Mouse (Mus musculus) B cell, adult 2 months (primary cell): Measurements from ENCODE around the gene Tmem82.

Experiments
- DNase-seq, 2 experiments: peaks; one replicate each; pipeline ENCODE4 v3.0.0; 2022

Gene Tmem82

DNA sequence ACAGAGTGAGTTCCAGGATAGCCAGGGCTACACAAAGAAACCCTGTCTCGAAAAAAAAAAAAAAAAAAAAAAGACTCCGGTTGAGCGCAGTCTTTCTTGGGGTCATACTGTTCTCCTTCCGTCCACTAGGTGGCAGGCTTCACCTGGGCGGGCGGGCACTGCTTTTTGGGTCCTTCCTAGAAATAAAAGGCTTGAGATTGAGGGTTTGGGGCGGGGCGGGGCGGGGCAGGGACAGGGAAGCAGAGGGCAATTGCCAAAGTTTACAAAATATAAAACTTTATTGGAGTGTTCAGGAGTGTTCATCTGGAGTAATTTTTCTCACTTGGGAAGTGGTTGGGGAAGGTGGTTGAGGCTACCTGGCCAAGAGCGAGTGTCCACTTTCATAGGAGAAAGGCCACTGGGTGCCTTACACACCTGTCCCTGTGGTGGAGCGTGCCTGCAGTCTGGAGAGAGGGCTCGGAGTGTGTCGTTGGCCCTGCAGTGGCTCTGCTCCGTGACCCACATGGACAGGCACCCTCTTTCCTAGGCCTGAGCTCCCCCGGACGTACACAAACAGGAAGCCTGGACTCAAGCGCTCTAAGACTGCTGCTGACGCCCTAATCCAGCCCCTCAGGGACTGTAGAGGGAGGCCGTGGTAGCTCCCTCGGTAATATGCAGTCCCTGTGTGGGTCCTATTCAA, at the start of gene Tmem82:
Gene Tmem82, minus strand, starts transcription at position 69 of the 679 bp plus-strand sequence.
- DNase-seq, result peak; percentile 77 to 78

DNA sequence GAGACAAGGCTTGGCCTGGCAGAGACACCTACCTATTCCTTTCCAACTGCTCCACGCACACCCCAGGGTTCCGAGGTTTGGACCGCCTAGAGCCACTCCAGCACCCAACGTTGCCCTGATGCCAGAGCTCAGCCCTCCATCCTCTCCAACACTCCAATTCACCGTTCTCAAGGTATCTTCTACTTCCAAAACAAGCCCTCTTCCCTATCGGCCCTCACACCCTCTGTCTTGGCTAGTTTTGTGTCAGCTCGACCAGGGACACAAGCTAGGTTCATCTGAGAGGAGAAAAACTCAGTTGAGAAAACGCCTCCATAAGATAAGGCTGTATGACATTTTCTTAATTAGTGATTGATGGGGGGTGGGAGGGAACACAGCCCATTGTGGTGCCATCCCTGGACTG, 46.4 kb upstream of the Tmem82 start, which contains the start of gene Plekhm2:
Gene Plekhm2, minus strand, starts transcription at position 101 of the 400 bp plus-strand sequence.
- no peak for DNase-seq

DNA sequence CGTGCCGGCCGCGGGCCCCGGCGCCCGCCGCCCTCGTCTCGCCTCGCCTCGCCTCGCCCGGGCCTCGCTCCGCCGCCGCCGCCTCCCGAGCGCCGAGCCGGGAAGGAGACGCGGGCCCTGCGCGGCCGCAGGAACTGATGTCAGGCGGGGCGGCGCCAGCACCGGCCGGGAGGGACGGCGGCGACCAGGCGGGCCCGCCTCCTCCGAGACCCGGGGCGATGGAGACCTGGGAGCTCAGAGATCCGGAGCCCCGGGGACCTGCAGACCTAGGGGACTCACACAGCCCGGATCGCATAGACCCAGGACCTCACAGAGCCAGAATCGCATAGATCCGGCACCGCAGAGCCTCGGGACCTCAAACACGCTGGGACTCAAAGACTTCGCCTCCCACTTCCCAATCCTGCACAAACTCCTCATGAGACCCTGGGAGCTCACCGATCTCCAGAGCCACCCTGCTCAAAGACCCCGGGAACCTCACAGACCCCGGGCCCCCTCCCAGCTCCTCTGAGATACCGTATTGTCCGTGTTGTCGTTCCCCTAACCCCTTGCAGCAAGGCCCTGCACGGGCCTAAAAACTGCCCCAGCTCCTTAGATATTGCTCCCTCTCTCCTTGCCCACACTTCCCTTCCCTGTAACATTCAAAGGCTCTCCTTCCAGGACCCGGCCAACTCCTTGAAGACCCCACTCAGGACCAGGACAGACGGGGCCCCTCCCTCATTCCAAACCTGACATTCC, 45.7 kb upstream of the Tmem82 start:
- peak; percentile 58 to 61 for DNase-seq

DNA sequence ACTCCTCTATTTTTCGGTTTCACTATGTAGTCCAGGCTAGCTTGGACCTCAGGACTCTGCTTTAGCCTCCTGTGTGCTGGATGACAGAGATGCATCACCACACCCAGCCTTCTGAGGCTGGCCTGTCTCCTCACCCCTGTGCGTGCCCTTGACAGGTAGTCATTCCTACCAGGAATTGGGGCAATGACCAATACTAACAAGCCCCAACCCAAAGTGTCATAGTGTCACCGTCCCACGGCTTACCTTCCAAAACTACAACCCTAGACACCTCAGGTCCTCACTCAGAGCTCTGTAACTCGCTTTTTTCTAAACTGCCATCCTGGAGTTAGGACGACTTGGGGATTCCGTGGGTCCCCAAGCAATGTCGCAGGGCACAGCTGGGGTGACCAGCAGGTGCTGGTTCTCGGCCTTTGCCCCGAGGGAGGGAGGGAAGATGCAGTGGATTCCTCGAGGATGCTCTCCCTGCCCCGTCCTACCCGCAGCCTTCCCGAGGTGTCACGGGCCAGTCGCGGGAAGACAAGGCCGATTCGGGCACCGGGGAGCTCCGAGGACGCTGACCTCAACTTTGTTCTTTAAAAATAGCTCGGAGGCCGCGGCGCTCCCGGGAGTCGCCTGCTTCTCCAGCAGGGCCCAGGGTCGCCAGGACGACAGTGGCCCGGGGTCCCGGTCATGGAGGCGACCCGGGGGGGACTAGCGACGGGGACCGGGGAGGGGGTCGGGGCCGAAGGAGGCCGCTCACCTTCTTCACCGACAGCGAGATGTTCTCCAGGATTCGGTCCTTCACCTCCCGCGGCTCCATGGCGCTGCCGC, 44.9 kb upstream of the Tmem82 start:
- peak; percentile 15 to 21 for DNase-seq

DNA sequence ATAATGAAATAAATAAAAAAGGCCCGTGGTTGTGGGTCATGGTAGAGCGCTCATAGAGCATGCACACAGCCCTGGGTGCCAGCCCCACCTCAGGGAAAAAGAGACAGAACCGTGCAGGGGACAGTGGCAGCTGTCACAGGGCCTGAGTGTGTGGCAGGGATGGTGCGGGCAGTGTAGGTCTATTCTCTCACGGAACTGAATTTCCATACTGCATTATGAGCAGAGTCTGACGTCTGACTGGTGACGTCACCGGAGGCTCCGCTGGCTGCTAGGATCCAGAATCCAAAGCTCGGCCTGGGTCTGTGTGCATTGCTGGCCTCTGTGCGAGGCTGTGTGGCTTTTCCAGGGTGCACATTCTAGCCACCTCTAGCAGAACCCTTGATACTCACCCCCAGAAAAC, 42.5 kb upstream of the Tmem82 start:
- no peak for DNase-seq

DNA sequence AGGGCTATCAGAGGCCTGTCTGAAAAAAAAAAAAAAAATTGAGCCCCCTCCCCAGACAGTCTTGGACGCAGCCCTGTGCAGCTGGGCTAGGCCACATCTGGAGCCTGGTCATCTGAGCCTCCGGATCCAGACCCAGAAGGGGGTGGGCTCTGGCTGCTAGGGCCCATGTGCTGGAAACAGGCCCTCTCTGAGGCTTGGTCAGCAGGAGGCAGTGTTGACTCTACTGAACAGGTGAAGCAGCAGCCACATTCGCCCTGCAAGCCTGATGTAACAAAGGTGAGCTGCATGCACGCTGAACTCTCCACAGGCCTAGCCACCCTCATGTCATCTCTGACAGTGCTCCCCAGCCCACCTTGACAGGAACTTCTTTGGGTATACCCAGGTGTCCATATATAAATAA, 41.3 kb upstream of the Tmem82 start:
- DNase-seq, result peak in 1 of 2 experiments; percentile 11

- no peak for DNase-seq
Observed at GRCm38 (mm10) chr4:141658846-141659484, 40.5 kb upstream of the Tmem82 start.

- no peak for DNase-seq
Observed at GRCm38 (mm10) chr4:141656932-141657331, 38.5 kb upstream of the Tmem82 start.

DNA sequence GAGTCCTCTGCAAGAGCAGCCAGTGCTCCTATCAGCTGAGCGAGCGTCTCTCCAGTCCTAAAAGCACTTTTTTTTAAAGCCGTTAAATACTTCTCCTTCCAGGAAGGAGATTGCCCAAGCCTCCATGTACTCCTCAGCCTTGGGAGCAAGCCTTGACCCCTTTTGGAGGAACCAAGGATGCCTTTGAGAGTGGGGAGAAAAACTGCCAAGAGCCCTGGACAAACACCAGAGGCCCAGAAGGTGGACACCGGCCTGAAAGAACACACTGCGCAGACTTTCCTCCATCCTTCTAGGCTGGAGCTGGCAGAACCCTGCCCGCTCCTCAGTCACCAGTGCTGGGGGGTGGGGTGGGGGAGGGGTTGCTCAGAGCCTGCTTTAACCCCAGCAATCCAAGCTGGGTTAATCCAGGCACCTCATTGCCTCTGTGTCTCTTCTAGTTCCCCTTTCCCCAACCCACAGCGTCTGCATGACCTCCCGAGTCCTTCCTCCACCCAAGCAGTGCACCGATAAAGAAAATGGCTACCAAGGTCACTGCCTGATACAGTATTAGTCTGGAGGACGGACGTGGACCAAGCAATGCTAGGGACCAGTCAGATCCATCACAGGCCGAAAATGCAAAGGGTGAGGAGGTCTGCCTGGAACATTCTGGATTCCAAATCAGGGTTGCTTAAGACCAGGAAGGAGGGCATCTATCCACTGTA, 37.6 kb upstream of the Tmem82 start:
- no peak for DNase-seq

DNA sequence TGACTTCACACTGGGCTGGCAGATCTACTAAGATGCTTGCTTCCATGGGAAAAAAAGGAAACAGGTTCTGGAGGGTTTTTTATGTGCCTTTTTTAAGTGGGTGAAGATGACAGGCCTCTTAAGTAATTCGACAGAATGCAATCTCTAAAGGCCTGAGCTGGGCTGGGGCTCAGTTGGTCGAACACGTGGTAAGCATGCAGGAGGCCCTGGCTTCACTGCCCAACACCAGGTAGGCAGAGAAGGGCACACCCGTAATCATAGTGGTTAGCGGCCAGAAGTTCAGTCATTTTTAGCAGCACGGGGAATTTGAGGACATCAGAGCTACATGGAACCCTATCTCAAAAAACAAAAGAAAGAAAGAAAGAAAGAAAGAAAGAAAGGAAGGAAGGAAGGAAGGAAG, 36.1 kb upstream of the Tmem82 start:
- DNase-seq, result no peak

DNA sequence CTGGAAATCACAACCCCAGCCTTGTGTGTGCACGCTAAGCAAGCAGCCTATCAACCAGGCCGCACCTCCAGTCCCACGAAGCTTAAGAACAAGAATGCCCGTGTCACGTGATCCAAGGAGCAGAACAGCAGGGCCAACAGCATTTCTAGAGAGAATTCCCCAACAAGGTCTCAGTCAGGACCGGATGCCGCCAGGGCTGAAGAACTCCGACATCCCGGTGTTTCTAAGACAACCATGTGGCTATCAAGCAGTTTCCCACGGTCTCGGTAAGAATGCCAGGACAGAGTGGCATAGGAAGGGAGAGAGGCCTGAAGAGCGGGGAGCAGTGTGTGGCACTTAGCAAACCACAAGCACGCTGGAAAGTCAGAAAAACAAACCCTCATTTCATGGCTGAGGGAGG, 35.4 kb upstream of the Tmem82 start:
- DNase-seq, result no peak

GRCm38 (mm10) chr4:141653044-141653443, 34.6 kb upstream of the Tmem82 start:
- DNase-seq, result no peak

DNA sequence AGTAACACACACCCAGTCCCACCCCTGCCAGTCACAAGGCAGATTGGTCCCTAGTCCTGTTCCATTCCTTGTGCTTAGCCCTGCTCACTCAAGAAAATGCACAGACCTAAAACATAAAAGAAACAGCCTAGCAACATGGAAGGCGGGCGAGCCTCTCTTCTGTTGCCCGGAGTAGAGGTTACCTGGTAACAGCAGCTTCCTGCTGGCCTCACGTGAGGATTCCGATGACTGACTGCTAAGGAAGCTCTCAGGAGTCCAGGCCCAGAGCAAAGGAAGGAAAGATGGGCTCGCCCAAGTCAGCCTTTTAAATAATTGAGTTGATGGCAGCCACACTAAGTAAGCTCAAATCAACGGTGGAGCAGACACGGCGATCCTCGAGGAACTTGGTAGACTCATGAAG, 33.5 kb upstream of the Tmem82 start:
- no peak for DNase-seq

- no peak for DNase-seq
Observed at GRCm38 (mm10) chr4:141651286-141651685, 32.9 kb upstream of the Tmem82 start.

DNA sequence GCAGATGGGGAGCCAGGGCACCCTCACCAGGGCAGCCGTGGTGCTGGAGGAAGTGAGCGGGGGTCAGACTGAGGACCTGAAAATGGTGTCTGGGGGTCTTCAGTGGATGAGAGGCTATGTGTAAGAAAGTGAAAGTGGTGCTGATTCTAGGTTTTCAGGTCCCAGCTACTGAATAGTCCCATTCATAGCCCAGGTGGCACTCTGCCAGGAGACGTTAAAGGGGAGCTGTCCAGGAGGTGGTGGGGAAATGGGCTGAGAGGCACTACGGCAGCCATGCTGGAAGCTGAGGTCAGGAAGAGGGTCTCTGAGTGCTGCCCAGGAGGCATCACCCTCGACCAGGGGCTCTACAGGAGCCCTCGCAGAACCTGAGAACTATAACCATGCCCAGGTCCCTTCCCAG, 30.8 kb upstream of the Tmem82 start:
- no peak for DNase-seq

GRCm38 (mm10) chr4:141648262-141648661, 29.8 kb upstream of the Tmem82 start:
- DNase-seq, result no peak

DNA sequence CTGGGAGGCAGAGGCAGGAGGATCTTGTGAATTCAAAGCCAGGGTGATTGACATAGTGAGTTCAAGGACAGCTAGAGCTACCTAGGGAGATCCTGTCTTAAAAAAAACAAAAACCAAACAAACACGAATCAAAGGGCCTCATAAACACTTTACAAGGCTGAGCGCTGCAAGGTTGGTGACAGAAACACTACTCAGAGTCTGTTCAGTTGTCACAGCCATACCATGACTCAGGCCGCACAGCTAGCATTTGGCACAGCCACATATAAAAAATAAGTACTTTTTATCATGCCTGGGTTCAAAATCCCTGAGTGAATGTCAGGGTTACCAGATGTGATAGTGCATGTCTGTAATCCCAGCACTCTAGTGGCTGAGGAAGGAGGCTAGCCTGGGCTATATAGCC, 28.8 kb upstream of the Tmem82 start:
- DNase-seq, result no peak

DNA sequence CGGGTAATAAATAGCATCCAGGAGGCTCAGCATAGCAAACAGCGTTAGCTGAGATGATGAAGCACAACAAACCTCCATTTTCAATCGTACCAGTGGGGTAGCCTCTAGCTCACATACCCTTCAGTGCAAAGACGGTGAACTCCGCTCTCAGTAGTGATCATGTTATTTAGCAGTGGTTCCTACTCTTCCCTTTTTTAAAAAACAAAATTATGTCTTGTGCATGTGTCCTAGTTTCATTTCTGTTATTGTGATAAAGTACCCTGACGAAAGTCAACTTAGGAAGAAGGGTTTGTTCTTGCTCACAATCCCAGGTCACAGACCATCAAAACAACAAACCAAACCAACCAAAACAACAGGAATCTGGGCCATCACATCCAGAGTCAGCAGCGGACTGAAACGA, 27.6 kb upstream of the Tmem82 start:
- no peak for DNase-seq

DNA sequence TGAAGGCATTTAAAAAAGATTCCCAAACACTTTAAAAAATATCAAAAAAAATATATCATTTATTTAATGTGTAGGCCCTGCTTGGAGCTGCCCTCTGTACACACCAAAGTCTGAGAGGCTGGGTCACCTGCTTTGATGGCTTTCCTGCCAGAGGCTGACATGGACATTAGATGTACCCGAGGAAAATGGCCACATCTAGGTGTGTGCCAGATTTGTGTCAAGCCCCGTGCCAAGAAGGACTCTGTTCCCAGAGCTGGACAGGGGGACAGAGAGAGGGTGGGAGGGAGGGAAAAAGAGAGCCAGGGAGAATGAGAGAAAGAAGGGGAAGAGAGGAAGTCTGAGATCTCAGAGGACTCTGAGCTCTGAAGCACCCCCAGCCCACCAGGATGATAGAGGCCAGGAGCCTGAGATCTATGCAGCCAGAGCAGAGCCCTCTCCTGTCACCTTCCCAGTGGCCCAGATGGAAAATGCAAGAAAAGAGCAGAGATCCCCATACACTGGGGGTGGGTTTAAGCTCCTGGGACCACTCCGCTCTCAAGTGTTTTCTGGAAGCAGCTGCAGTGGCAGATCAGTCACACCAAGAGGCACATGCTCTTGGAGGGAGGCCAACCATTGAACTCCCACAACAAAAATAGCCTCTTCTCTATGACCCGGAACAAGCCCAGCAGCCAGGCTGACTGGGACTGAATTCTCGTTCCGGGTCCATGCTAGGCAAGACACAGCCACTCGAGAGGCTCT, 24.9 kb upstream of the Tmem82 start:
- DNase-seq, result no peak

GRCm38 (mm10) chr4:141641961-141642811, 23.8 kb upstream of the Tmem82 start:
- no peak for DNase-seq

- DNase-seq, result no peak
Observed at GRCm38 (mm10) chr4:141641353-141641771, 22.9 kb upstream of the Tmem82 start.
